Mouse (Mus musculus) liver, postnatal 0 days (tissue): ENCODE data around the gene Olfr910.

Source experiments
- CTCF ChIP-seq: sonication (generic); IDR thresholded peaks from 2 replicates; pipeline ENCODE4 v1.5.1; 2016; ENCODE audit warnings: antibody characterized with exemption, low read depth
- EP300 ChIP-seq: IDR thresholded peaks from 2 replicates; pipeline ENCODE4 v1.6.1; 2016; ENCODE audit warnings: antibody characterized with exemption, low read depth, mild to moderate bottlenecking

- TF ChIP-seq EP300 (no peak), CTCF (no peak)
Measured at GRCm38 (mm10) chr9:38521280-38521679, 16.4 kb upstream of the Olfr910 start, which contains the start of gene Olfr911-ps1.
